Mouse (Mus musculus): ENCODE results near the gene Gdf9. TPM values are rescaled to one million over a fixed set of nuclear protein-coding genes. Genes with fewer than 3 reads are reported as not detected.
"Not testable (repeated sequence)": the region's sequence is repeated elsewhere in the genome, so short reads cannot be mapped to it uniquely, and the experiment has no call there.

Gene Gdf9
- polyA plus RNA-seq, 1 experiment from 2014 or later, result 1.3 TPM

- DNase-seq (ENCODE audit: low spot score), result no peak
- Histone ChIP-seq H3K9ac (replicated peaks; ENCODE audit: low read length) (no peak overlapping the region), H3K36me3 (replicated peaks; ENCODE audit: control insufficient read depth, insufficient read depth, low read depth, low read length) (no peaks in the 10 kb centered on the region; the same call in 1 of the 2 replicates), H3K27me3 (ENCODE audit: control insufficient read depth, insufficient read depth, low read length) (no peaks in the 10 kb centered on the region), H3K27ac (replicated peaks; ENCODE audit: low read depth, low read length) (no peak overlapping the region), H3K9me3 (replicated peaks; ENCODE audit: control insufficient read depth, low read length) (no peaks in the 10 kb centered on the region), H3K4me2 (ENCODE audit: low read depth, low read length) (no peak overlapping the region), H3K4me1 (ENCODE audit: control insufficient read depth, insufficient read depth, low read length) (no peaks in the 10 kb centered on the region), H3K4me3 (ENCODE audit: low read depth, low read length) (no peak overlapping the region)
- 84% methylated on average over 2 of the region's 2 CpGs for WGBS
- ATAC-seq (replicated peaks; ENCODE audit: insufficient number of reproducible peaks, low FRiP score, low TSS enrichment, low read depth), result no peak
Observed at GRCm38 (mm10) chr11:53424826-53425225, 6.0 kb upstream of the Gdf9 start.

GRCm38 (mm10) chr11:53425251-53425650 lies 5.6 kb upstream of the Gdf9 start:
- 74% methylated on average over 3 of the region's 3 CpGs for WGBS
- Histone ChIP-seq H3K27me3 (ENCODE audit: control insufficient read depth, insufficient read depth, low read length) (no peaks in the 10 kb centered on the region), H3K9ac (replicated peaks; ENCODE audit: low read length) (no peak overlapping the region), H3K4me3 (ENCODE audit: low read depth, low read length) (no peak overlapping the region), H3K4me2 (ENCODE audit: low read depth, low read length) (no peak overlapping the region), H3K36me3 (replicated peaks; ENCODE audit: control insufficient read depth, insufficient read depth, low read depth, low read length) (no peaks in the 10 kb centered on the region; the same call in 1 of the 2 replicates), H3K9me3 (replicated peaks; ENCODE audit: control insufficient read depth, low read length) (no peaks in the 10 kb centered on the region), H3K27ac (replicated peaks; ENCODE audit: low read depth, low read length) (no peak overlapping the region), H3K4me1 (ENCODE audit: control insufficient read depth, insufficient read depth, low read length) (no peaks in the 10 kb centered on the region)
- DNase-seq (ENCODE audit: low spot score), result no peak
- ATAC-seq (replicated peaks; ENCODE audit: insufficient number of reproducible peaks, low FRiP score, low TSS enrichment, low read depth), result no peak

GRCm38 (mm10) chr11:53425711-53426255 lies 5.0 kb upstream of the Gdf9 start:
- H3K4me3 ChIP-seq (ENCODE audit: low read depth, low read length), result no peak overlapping the region
- no peak overlapping the region for H3K4me2 ChIP-seq (ENCODE audit: low read depth, low read length)
- DNase-seq (ENCODE audit: low spot score), result no peak
- no peak overlapping the region for H3K27ac ChIP-seq (replicated peaks; ENCODE audit: low read depth, low read length)
- no peaks in the 10 kb centered on the region for H3K4me1 ChIP-seq (ENCODE audit: control insufficient read depth, insufficient read depth, low read length)
- no peaks in the 10 kb centered on the region for H3K9me3 ChIP-seq (replicated peaks; ENCODE audit: control insufficient read depth, low read length)
- no peaks in the 10 kb centered on the region for H3K27me3 ChIP-seq (ENCODE audit: control insufficient read depth, insufficient read depth, low read length)
- no peak for ATAC-seq (replicated peaks; ENCODE audit: insufficient number of reproducible peaks, low FRiP score, low TSS enrichment, low read depth)
- H3K36me3 ChIP-seq (replicated peaks; ENCODE audit: control insufficient read depth, insufficient read depth, low read depth, low read length), result no peaks in the 10 kb centered on the region
- no peak overlapping the region for H3K9ac ChIP-seq (replicated peaks; ENCODE audit: low read length)
- WGBS, result 80% methylated on average over 6 of the region's 6 CpGs

GRCm38 (mm10) chr11:53426914-53427313 lies 3.9 kb upstream of the Gdf9 start:
- H3K9me3 ChIP-seq (replicated peaks; ENCODE audit: control insufficient read depth, low read length); DNase-seq (ENCODE audit: low spot score); H3K4me2 ChIP-seq (ENCODE audit: low read depth, low read length); H3K27me3 ChIP-seq (ENCODE audit: control insufficient read depth, insufficient read depth, low read length); H3K27ac ChIP-seq (replicated peaks; ENCODE audit: low read depth, low read length); H3K4me3 ChIP-seq (ENCODE audit: low read depth, low read length); H3K9ac ChIP-seq (replicated peaks; ENCODE audit: low read length); H3K36me3 ChIP-seq (replicated peaks; ENCODE audit: control insufficient read depth, insufficient read depth, low read depth, low read length); H3K4me1 ChIP-seq (ENCODE audit: control insufficient read depth, insufficient read depth, low read length); ATAC-seq (replicated peaks; ENCODE audit: insufficient number of reproducible peaks, low FRiP score, low TSS enrichment, low read depth): not testable (repeated sequence)
- WGBS, result 82% methylated on average over 3 of the region's 3 CpGs

- Histone ChIP-seq H3K9ac (replicated peaks; ENCODE audit: low read length) (no peak overlapping the region), H3K4me1 (ENCODE audit: control insufficient read depth, insufficient read depth, low read length) (no peaks in the 10 kb centered on the region), H3K27ac (replicated peaks; ENCODE audit: low read depth, low read length) (no peak overlapping the region), H3K36me3 (replicated peaks; ENCODE audit: control insufficient read depth, insufficient read depth, low read depth, low read length) (no peaks in the 10 kb centered on the region), H3K27me3 (ENCODE audit: control insufficient read depth, insufficient read depth, low read length) (no peaks in the 10 kb centered on the region), H3K4me2 (ENCODE audit: low read depth, low read length) (no peak overlapping the region), H3K4me3 (ENCODE audit: low read depth, low read length) (no peak overlapping the region), H3K9me3 (replicated peaks; ENCODE audit: control insufficient read depth, low read length) (no peaks in the 10 kb centered on the region)
- DNase-seq (ENCODE audit: low spot score) (no peak), ATAC-seq (replicated peaks; ENCODE audit: insufficient number of reproducible peaks, low FRiP score, low TSS enrichment, low read depth) (no peak)
- WGBS, result 93% methylated on average over 3 of the region's 3 CpGs
Observed at GRCm38 (mm10) chr11:53427993-53428715, 2.7 kb upstream of the Gdf9 start.

GRCm38 (mm10) chr11:53428716-53429057 lies 2.1 kb upstream of the Gdf9 start:
- ATAC-seq (replicated peaks; ENCODE audit: insufficient number of reproducible peaks, low FRiP score, low TSS enrichment, low read depth) (no peak), DNase-seq (ENCODE audit: low spot score) (no peak)
- Histone ChIP-seq H3K9ac (replicated peaks; ENCODE audit: low read length) (no peak overlapping the region), H3K27ac (replicated peaks; ENCODE audit: low read depth, low read length) (no peak overlapping the region), H3K9me3 (replicated peaks; ENCODE audit: control insufficient read depth, low read length) (no peaks in the 10 kb centered on the region), H3K4me3 (ENCODE audit: low read depth, low read length) (no peak overlapping the region), H3K4me1 (ENCODE audit: control insufficient read depth, insufficient read depth, low read length) (no peaks in the 10 kb centered on the region), H3K36me3 (replicated peaks; ENCODE audit: control insufficient read depth, insufficient read depth, low read depth, low read length) (no peaks in the 10 kb centered on the region), H3K27me3 (ENCODE audit: control insufficient read depth, insufficient read depth, low read length) (no peaks in the 10 kb centered on the region), H3K4me2 (ENCODE audit: low read depth, low read length) (no peak overlapping the region)
- WGBS, result 95% methylated on average over 5 of the region's 5 CpGs

GRCm38 (mm10) chr11:53429182-53429581 lies 1.6 kb upstream of the Gdf9 start:
- Histone ChIP-seq H3K4me2 (ENCODE audit: low read depth, low read length) (no peak overlapping the region), H3K4me3 (ENCODE audit: low read depth, low read length) (no peak overlapping the region; the same call in 1 of the 2 replicates)

GRCm38 (mm10) chr11:53430300-53430669 lies 538 bp upstream of the Gdf9 start:
- no peaks in the 10 kb centered on the region for H3K4me1 ChIP-seq (ENCODE audit: control insufficient read depth, insufficient read depth, low read length)
- H3K4me2 ChIP-seq (ENCODE audit: low read depth, low read length), result peak overlapping the region; percentile 72
- WGBS, result 2% methylated on average over 34 of the region's 34 CpGs
- peak overlapping the region; percentile 90 for H3K4me3 ChIP-seq (ENCODE audit: low read depth, low read length)
- H3K36me3 ChIP-seq (replicated peaks; ENCODE audit: control insufficient read depth, insufficient read depth, low read depth, low read length), result no peaks in the 10 kb centered on the region
- peak overlapping the region; percentile 41; the same call in 1 of the 2 replicates for H3K27ac ChIP-seq (replicated peaks; ENCODE audit: low read depth, low read length)
- ATAC-seq (replicated peaks; ENCODE audit: insufficient number of reproducible peaks, low FRiP score, low TSS enrichment, low read depth) (peak; percentile 9; the same call in 1 of the 2 replicates), DNase-seq (ENCODE audit: low spot score) (peak; percentile 13)
- no peaks in the 10 kb centered on the region for H3K27me3 ChIP-seq (ENCODE audit: control insufficient read depth, insufficient read depth, low read length)
- H3K9me3 ChIP-seq (replicated peaks; ENCODE audit: control insufficient read depth, low read length), result no peaks in the 10 kb centered on the region
- peak overlapping the region; percentile 83 for H3K9ac ChIP-seq (replicated peaks; ENCODE audit: low read length)

More at GRCm38 (mm10) chr11:53429182-53429581, 1.6 kb upstream of the Gdf9 start:
- DNase-seq (ENCODE audit: low spot score) (no peak), ATAC-seq (replicated peaks; ENCODE audit: insufficient number of reproducible peaks, low FRiP score, low TSS enrichment, low read depth) (no peak)
- Histone ChIP-seq H3K9ac (replicated peaks; ENCODE audit: low read length) (no peak overlapping the region), H3K4me1 (ENCODE audit: control insufficient read depth, insufficient read depth, low read length) (no peaks in the 10 kb centered on the region), H3K36me3 (replicated peaks; ENCODE audit: control insufficient read depth, insufficient read depth, low read depth, low read length) (no peaks in the 10 kb centered on the region), H3K9me3 (replicated peaks; ENCODE audit: control insufficient read depth, low read length) (no peaks in the 10 kb centered on the region), H3K27me3 (ENCODE audit: control insufficient read depth, insufficient read depth, low read length) (no peaks in the 10 kb centered on the region), H3K27ac (replicated peaks; ENCODE audit: low read depth, low read length) (no peak overlapping the region)
